Mouse (Mus musculus) embryonic facial prominence, embryonic 12.5 days (tissue): ENCODE measurements around the gene Ghr. TPM values are rescaled to one million over a fixed set of nuclear protein-coding genes. Genes with fewer than 3 reads are reported as not detected.

Source experiments
- ATAC-seq: fragments of 200-750 bp; cut with Nextera tagmentation; 2 replicates; pipeline ENCODE4 v1.8.0; 2017; ENCODE audit not compliant: insufficient number of reproducible peaks, insufficient read depth, low FRiP score, low TSS enrichment
- H3K27ac ChIP-seq: fragments of 300-500 bp; sonication (generic); 2 replicates; pipeline ENCODE4 v1.5.1; 2016; ENCODE audit warnings: mild to moderate bottlenecking
- H3K27me3 ChIP-seq: fragments of 300-500 bp; sonication (generic); 2 replicates; pipeline ENCODE4 v1.6.1; 2016; ENCODE audit warnings: mild to moderate bottlenecking, moderate library complexity
- H3K36me3 ChIP-seq: fragments of 300-500 bp; sonication (generic); 2 replicates; pipeline ENCODE4 v1.6.1; 2016; ENCODE audit warnings: mild to moderate bottlenecking
- H3K4me1 ChIP-seq: fragments of 300-500 bp; sonication (generic); 2 replicates; pipeline ENCODE4 v1.6.1; 2016
- H3K4me2 ChIP-seq: fragments of 300-500 bp; sonication (generic); replicated peaks from 2 replicates; pipeline ENCODE4 v1.6.1; 2016; ENCODE audit warnings: mild to moderate bottlenecking, moderate library complexity
- H3K4me3 ChIP-seq: fragments of 300-500 bp; sonication (generic); 2 replicates; pipeline ENCODE4 v1.5.1; 2016; ENCODE audit warnings: mild to moderate bottlenecking
- H3K9ac ChIP-seq: fragments of 300-500 bp; sonication (generic); 2 replicates; pipeline ENCODE4 v1.6.1; 2016; ENCODE audit warnings: mild to moderate bottlenecking, moderate library complexity
- H3K9me3 ChIP-seq: fragments of 300-500 bp; sonication (generic); 2 replicates; pipeline ENCODE4 v1.6.1; 2016; ENCODE audit warnings: mild to moderate bottlenecking, moderate library complexity
- WGBS: fragments of 180-500 bp; shearing (Covaris S2); methylation state at CpG from one replicate; pipeline ENCODE4 v1.1.7; 2016; 5-methylcytosine and 5-hydroxymethylcytosine counted together
- polyA plus RNA-seq: library from polyadenylated mRNA; unstranded; fragments of >200 nt; fragmentation: Nextera tagmentation; extraction: Ambion mirVana; gene quantifications from 2 replicates; pipeline ENCODE4 v1.2.1, GENCODE M21; 2016

Gene Ghr
- 43.8 and 44.6 TPM in 2 replicates for polyA plus RNA-seq

- H3K4me2 ChIP-seq = peak within 1 kb of the TSS; percentile 76
- WGBS = under 1% methylated on average over 50 of the region's 52 CpGs
- H3K4me3 ChIP-seq = peak within 1 kb of the TSS; percentile 70
- H3K9ac ChIP-seq = peak within 1 kb of the TSS; percentile 70
- peak; percentile 93 for ATAC-seq
- 0 out of 2 replicates have a peak, but pooled peaks cover 2% of the 10 kb centered on the region for H3K4me1 ChIP-seq
- peak within 1 kb of the TSS; percentile 93 for H3K27ac ChIP-seq
- H3K9me3 ChIP-seq = no peaks in the 10 kb centered on the region
- H3K36me3 ChIP-seq = no peaks in the 10 kb centered on the region
- no peaks in the 10 kb centered on the region for H3K27me3 ChIP-seq
Observed at GRCm38 (mm10) chr15:3582807-3583636, at the start of gene Ghr. TSS of gene Ghr (minus strand) at chr15:3583492.

- H3K4me1 ChIP-seq = no peaks in the 10 kb centered on the region
- no peaks in the 10 kb centered on the region for H3K9me3 ChIP-seq
- H3K4me3 ChIP-seq = no peak overlapping the region
- H3K27me3 ChIP-seq = no peaks in the 10 kb centered on the region
- H3K27ac ChIP-seq = no peak overlapping the region
- no peak overlapping the region for H3K4me2 ChIP-seq
- no peak overlapping the region for H3K9ac ChIP-seq
- H3K36me3 ChIP-seq = no peaks in the 10 kb centered on the region
- no peak for ATAC-seq
Observed at GRCm38 (mm10) chr15:3622746-3623145, 39.5 kb upstream of the Ghr start.

GRCm38 (mm10) chr15:3620368-3620767, 37.1 kb upstream of the Ghr start:
- H3K9me3 ChIP-seq = no peaks in the 10 kb centered on the region
- no peak overlapping the region for H3K4me2 ChIP-seq
- no peaks in the 10 kb centered on the region for H3K36me3 ChIP-seq
- no peak overlapping the region for H3K27ac ChIP-seq
- H3K9ac ChIP-seq = no peak overlapping the region
- H3K4me3 ChIP-seq = no peak overlapping the region
- no peaks in the 10 kb centered on the region for H3K4me1 ChIP-seq
- ATAC-seq = no peak
- WGBS = 88% methylated on average over 3 of the region's 3 CpGs
- no peaks in the 10 kb centered on the region for H3K27me3 ChIP-seq

- ATAC-seq = no peak
Observed at GRCm38 (mm10) chr15:3618311-3618710, 35.0 kb upstream of the Ghr start.

GRCm38 (mm10) chr15:3611961-3612360, 28.7 kb upstream of the Ghr start:
- H3K27ac ChIP-seq = no peak overlapping the region

More at GRCm38 (mm10) chr15:3618311-3618710, 35.0 kb upstream of the Ghr start:
- Histone ChIP-seq H3K27ac (no peak overlapping the region), H3K4me3 (no peak overlapping the region), H3K4me2 (no peak overlapping the region), H3K4me1 (no peaks in the 10 kb centered on the region), H3K9me3 (no peaks in the 10 kb centered on the region), H3K9ac (no peak overlapping the region), H3K27me3 (no peaks in the 10 kb centered on the region), H3K36me3 (no peaks in the 10 kb centered on the region)
- WGBS = 93% methylated on average over 3 of the region's 3 CpGs

GRCm38 (mm10) chr15:3607951-3608350, 24.7 kb upstream of the Ghr start:
- no peak for ATAC-seq
- 76% methylated on average over 3 of the region's 3 CpGs for WGBS
- no peak overlapping the region for H3K27ac ChIP-seq

More at GRCm38 (mm10) chr15:3611961-3612360, 28.7 kb upstream of the Ghr start:
- Histone ChIP-seq H3K9me3 (no peaks in the 10 kb centered on the region), H3K9ac (no peak overlapping the region), H3K27me3 (no peaks in the 10 kb centered on the region), H3K4me2 (no peak overlapping the region), H3K36me3 (no peaks in the 10 kb centered on the region), H3K4me3 (no peak overlapping the region), H3K4me1 (no peaks in the 10 kb centered on the region)
- no peak for ATAC-seq

GRCm38 (mm10) chr15:3602098-3602486, 18.8 kb upstream of the Ghr start:
- no peaks in the 10 kb centered on the region for H3K36me3 ChIP-seq
- H3K4me1 ChIP-seq = no peaks in the 10 kb centered on the region
- no peak for ATAC-seq
- H3K9me3 ChIP-seq = no peaks in the 10 kb centered on the region
- 87% methylated on average over 2 of the region's 2 CpGs for WGBS
- no peak overlapping the region for H3K4me2 ChIP-seq
- no peak overlapping the region for H3K4me3 ChIP-seq
- H3K27ac ChIP-seq = no peak overlapping the region
- no peak overlapping the region for H3K9ac ChIP-seq
- no peaks in the 10 kb centered on the region for H3K27me3 ChIP-seq

More at GRCm38 (mm10) chr15:3607951-3608350, 24.7 kb upstream of the Ghr start:
- Histone ChIP-seq H3K9ac (no peak overlapping the region), H3K36me3 (no peaks in the 10 kb centered on the region), H3K4me1 (no peaks in the 10 kb centered on the region), H3K27me3 (no peaks in the 10 kb centered on the region), H3K9me3 (no peaks in the 10 kb centered on the region), H3K4me3 (no peak overlapping the region), H3K4me2 (no peak overlapping the region)

GRCm38 (mm10) chr15:3601422-3602097, 18.3 kb upstream of the Ghr start:
- no peaks in the 10 kb centered on the region for H3K27me3 ChIP-seq
- WGBS = 85% methylated on average over 4 of the region's 4 CpGs
- no peaks in the 10 kb centered on the region for H3K4me1 ChIP-seq
- H3K4me2 ChIP-seq = no peak overlapping the region
- H3K4me3 ChIP-seq = no peak overlapping the region
- no peaks in the 10 kb centered on the region for H3K9me3 ChIP-seq
- H3K9ac ChIP-seq = no peak overlapping the region
- ATAC-seq = no peak
- H3K27ac ChIP-seq = no peak overlapping the region
- H3K36me3 ChIP-seq = no peaks in the 10 kb centered on the region

- ATAC-seq = no peak
- Histone ChIP-seq H3K9ac (no peak overlapping the region), H3K4me3 (no peak overlapping the region), H3K27ac (no peak overlapping the region), H3K9me3 (no peaks in the 10 kb centered on the region), H3K27me3 (no peaks in the 10 kb centered on the region), H3K36me3 (no peaks in the 10 kb centered on the region), H3K4me1 (no peaks in the 10 kb centered on the region), H3K4me2 (no peak overlapping the region)
- WGBS = 74% methylated on average over 2 of the region's 2 CpGs
Observed at GRCm38 (mm10) chr15:3587879-3588278, 4.6 kb upstream of the Ghr start.

- no peak for ATAC-seq
- 55% methylated on average over 4 of the region's 4 CpGs for WGBS
Observed at GRCm38 (mm10) chr15:3584361-3584760, 1.1 kb upstream of the Ghr start.

GRCm38 (mm10) chr15:3581861-3582806, 1.2 kb downstream of the Ghr start:
- no peaks in the 10 kb centered on the region for H3K27me3 ChIP-seq
- peak overlapping the region; percentile 70 for H3K4me3 ChIP-seq
- WGBS = 6% methylated on average over 34 of the region's 34 CpGs
- no peaks in the 10 kb centered on the region for H3K9me3 ChIP-seq
- peak; percentile 58 for ATAC-seq
- H3K36me3 ChIP-seq = no peaks in the 10 kb centered on the region
- 0 out of 2 replicates have a peak, but pooled peaks cover 2% of the 10 kb centered on the region for H3K4me1 ChIP-seq
- peak overlapping the region; percentile 75 for H3K27ac ChIP-seq
- peak overlapping the region; percentile 76 for H3K4me2 ChIP-seq
- peak overlapping the region; percentile 62 for H3K9ac ChIP-seq

More at GRCm38 (mm10) chr15:3584361-3584760, 1.1 kb upstream of the Ghr start:
- Histone ChIP-seq H3K9me3 (no peaks in the 10 kb centered on the region), H3K36me3 (no peaks in the 10 kb centered on the region), H3K27ac (no peak overlapping the region), H3K4me2 (no peak overlapping the region), H3K4me3 (no peak overlapping the region), H3K27me3 (no peaks in the 10 kb centered on the region), H3K4me1 (0 out of 2 replicates have a peak, but pooled peaks cover 2% of the 10 kb centered on the region), H3K9ac (no peak overlapping the region)
